Mouse (Mus musculus) spleen, adult 2 months (tissue): ENCODE data around the gene Ccr10.

Source experiments
- CTCF ChIP-seq: fragments of 200-500 bp; IDR thresholded peaks from 2 replicates; pipeline ENCODE4 v1.5.1; 2011; ENCODE audit warnings: mild to moderate bottlenecking, inconsistent platforms; ENCODE audit not compliant: insufficient read depth, insufficient read length, insufficient replicate concordance; ENCODE audit errors: extremely low read depth
- POLR2A ChIP-seq: fragments of 200-500 bp; IDR thresholded peaks from 2 replicates; pipeline ENCODE4 v1.6.1; 2011; ENCODE audit warnings: low read depth, low read length, inconsistent platforms

DNA sequence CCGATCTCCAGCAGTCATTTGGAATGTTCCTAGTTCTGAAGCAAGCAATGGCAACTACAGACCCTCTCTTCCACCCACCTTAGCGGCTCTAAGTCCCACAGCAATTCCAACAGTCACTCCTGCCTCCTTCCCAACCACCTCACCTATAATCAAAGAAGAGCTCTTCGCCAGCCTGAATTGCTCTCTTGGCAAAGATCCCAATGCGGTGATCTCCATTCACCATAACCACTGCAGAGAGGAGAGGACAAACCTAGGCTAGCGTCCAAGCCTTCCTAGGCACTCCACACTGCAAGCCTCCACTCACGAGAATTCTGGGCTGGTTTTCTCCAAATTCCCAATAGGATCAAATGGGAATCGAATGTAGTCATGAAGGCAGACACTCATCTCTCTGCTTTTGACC is 17.8 kb upstream of the Ccr10 start:
- TF ChIP-seq CTCF, result no peak
- TF ChIP-seq POLR2A, result no peak
